Mouse (Mus musculus) forebrain, postnatal 0 days (tissue): ENCODE measurements around the gene Sash1. TPM values are rescaled to one million over a fixed set of nuclear protein-coding genes. Genes with fewer than 3 reads are reported as not detected.

Experiments
- ATAC-seq: fragments of 200-750 bp; cut with Nextera tagmentation; 2 replicates; pipeline ENCODE4 v1.8.0; 2017; ENCODE audit warnings: mild to moderate bottlenecking, moderate library complexity
- DNase-seq: peaks from one replicate; pipeline ENCODE4 v3.0.0-alpha.2; 2015
- H3K27ac ChIP-seq: fragments of 300-500 bp; sonication (generic); 2 replicates; pipeline ENCODE4 v1.5.1; 2014; ENCODE audit warnings: low read depth, mild to moderate bottlenecking, antibody characterized with exemption, low read length, moderate library complexity, mixed read lengths
- H3K27me3 ChIP-seq: fragments of 300-500 bp; sonication (generic); 2 replicates; pipeline ENCODE4 v1.6.1; 2014; ENCODE audit warnings: mild to moderate bottlenecking, low read length, mixed read lengths; ENCODE audit not compliant: insufficient read depth
- H3K36me3 ChIP-seq: fragments of 300-500 bp; sonication (generic); 2 replicates; pipeline ENCODE4 v1.6.1; 2014; ENCODE audit warnings: mild to moderate bottlenecking, moderate library complexity; ENCODE audit not compliant: insufficient read depth
- H3K4me1 ChIP-seq: fragments of 300-500 bp; sonication (generic); 2 replicates; pipeline ENCODE4 v1.6.1; 2014; ENCODE audit warnings: antibody characterized with exemption; ENCODE audit not compliant: insufficient read depth
- H3K4me2 ChIP-seq: fragments of 300-500 bp; sonication (generic); 2 replicates; pipeline ENCODE4 v1.6.1; 2014; ENCODE audit warnings: low read depth, mild to moderate bottlenecking, moderate library complexity
- H3K4me3 ChIP-seq: fragments of 300-500 bp; sonication (generic); 2 replicates; pipeline ENCODE4 v1.5.1; 2014; ENCODE audit warnings: low read depth, low read length, mixed read lengths
- H3K9ac ChIP-seq: fragments of 300-500 bp; sonication (generic); 2 replicates; pipeline ENCODE4 v1.6.1; 2014; ENCODE audit warnings: mild to moderate bottlenecking
- H3K9me3 ChIP-seq: fragments of 300-500 bp; sonication (generic); 2 replicates; pipeline ENCODE4 v1.6.1; 2016; ENCODE audit warnings: low read length
- CTCF ChIP-seq: sonication (generic); IDR thresholded peaks from 2 replicates; pipeline ENCODE4 v1.5.1; 2016; ENCODE audit warnings: antibody characterized with exemption, control low read depth, low read depth
- WGBS: fragments of 180-500 bp; shearing (Covaris S2); extraction: QIAGEN DNeasy Blood & Tissue Kit; methylation state at CpG from one replicate; pipeline ENCODE4 v1.1.7; 2014; 5-methylcytosine and 5-hydroxymethylcytosine counted together
- polyA plus RNA-seq: library from polyadenylated mRNA; unstranded; fragments of >200 nt; fragmentation: Nextera tagmentation; extraction: Ambion mirVana; gene quantifications from 2 replicates; pipeline ENCODE4 v1.2.1, GENCODE M21; 2015
- total RNA-seq: library from RNA; depleted of rRNA; stranded (reverse); fragments of >200 nt; gene quantifications from 2 replicates; pipeline ENCODE4 v1.2.3, GENCODE M21; 2014

Gene Sash1
- total and polyA plus RNA-seq, 2 experiments from 2014 or later = 3.6 to 33.3 TPM

DNA sequence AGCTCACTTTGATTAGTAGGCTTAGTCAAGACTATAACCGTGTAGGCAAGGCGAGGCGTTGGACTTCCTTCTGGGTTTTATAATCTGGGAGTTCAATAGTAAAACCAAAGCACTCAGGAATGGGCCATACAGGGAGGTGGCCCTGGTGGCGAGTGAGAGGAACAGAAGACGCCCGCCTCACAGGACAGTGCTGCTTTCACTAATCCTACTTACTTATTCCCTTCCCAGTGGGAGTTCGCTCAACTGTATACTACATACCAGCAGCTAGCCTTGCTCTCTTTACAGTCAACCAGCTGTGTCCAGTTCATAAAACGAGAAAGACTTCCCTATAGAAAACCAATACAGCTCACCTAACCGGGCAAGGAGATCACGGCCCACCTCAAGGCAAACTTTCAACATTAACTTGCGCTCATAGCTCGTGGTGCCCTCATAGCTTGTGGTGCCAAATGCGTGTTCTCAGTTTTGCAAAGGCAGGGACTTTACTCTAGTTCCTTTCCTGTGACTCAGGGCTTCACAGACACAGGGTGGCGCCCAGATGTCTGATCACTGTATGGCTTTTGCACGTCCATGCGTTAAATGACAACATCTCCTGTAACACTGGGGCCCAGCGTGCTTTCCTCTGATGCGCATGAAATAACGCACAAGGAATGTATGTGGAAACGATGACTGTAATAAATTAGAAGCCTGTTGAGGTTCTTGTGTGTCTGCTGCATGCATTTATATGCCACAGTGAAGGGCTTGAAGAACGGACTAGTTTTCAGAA is 138.2 kb downstream of the Sash1 start:
- Histone ChIP-seq H3K4me2 (no peak overlapping the region), H3K27ac (no peak overlapping the region), H3K9me3 (no peaks in the 10 kb centered on the region), H3K4me3 (no peak overlapping the region), H3K27me3 (no peaks in the 10 kb centered on the region), H3K4me1 (no peaks in the 10 kb centered on the region), H3K9ac (no peak overlapping the region), H3K36me3 (no peaks in the 10 kb centered on the region)
- ATAC-seq = no peak
- no peak for TF ChIP-seq CTCF
- WGBS = 74% methylated on average over 21 of the region's 21 CpGs
- no peak for DNase-seq

DNA sequence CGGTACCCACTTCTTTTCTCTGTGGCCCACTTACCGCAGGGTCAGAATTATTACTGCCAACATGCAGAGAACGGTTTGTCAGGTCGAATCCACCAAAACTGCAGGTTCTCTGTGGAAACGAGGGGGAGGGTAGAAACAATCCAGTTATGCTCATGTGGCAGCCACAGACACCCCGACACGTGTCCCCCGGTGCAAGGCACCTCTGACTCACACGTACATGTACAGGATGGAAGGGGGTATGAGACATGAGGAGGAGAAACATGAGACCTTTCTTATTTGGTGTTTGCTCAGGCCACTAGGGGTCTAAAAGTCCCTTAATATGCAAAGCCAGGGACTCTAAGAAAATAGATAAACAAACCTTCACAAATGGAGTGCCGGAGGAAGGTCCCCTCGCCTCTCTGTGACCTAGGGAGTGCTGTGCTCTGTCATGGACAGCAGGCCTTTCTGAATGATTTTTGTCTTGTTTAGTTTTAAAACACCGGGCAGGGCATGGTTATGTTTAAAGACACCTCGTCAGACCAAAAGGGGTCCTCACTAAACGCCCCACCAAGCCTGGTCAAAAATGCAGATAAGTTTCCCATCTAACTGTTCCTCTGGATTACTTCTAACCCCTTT is 139.7 kb downstream of the Sash1 start:
- Histone ChIP-seq H3K9ac (no peak overlapping the region), H3K9me3 (no peaks in the 10 kb centered on the region), H3K4me2 (no peak overlapping the region), H3K4me1 (no peaks in the 10 kb centered on the region), H3K27me3 (no peaks in the 10 kb centered on the region), H3K36me3 (no peaks in the 10 kb centered on the region), H3K4me3 (no peak overlapping the region), H3K27ac (no peak overlapping the region)
- ATAC-seq (no peak), DNase-seq (no peak)
- WGBS = 82% methylated on average over 14 of the region's 14 CpGs
- no peak for TF ChIP-seq CTCF

DNA sequence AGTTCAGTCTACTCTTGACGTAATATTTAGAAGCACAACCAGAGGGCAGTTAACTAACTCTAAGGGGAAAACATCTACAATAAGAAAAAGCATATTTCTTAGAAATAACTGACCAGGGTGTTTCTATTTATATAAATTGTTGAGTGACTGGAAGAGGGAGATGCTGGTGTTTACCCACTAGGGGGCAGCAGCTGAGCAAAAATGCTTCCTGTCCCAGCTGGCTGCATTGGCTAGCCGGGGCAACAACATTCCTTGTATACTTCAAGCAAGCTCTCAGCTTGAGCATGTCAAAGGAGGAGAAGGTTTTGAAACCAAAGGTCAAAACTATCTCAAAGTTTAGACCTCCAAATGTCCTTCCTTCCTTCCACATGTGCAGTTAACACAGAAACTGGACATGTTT is 143.0 kb downstream of the Sash1 start:
- Histone ChIP-seq H3K4me2 (no peak overlapping the region), H3K36me3 (peaks cover 3% of the 10 kb centered on the region), H3K9ac (no peak overlapping the region), H3K4me3 (no peak overlapping the region), H3K27me3 (no peaks in the 10 kb centered on the region), H3K4me1 (no peaks in the 10 kb centered on the region), H3K9me3 (no peaks in the 10 kb centered on the region), H3K27ac (no peak overlapping the region)
- peak; percentile 83 for TF ChIP-seq CTCF
- 41% methylated on average over 2 of the region's 2 CpGs for WGBS
- DNase-seq = peak; percentile 82
- peak; percentile 77; the same call in 1 of the 2 replicates for ATAC-seq

DNA sequence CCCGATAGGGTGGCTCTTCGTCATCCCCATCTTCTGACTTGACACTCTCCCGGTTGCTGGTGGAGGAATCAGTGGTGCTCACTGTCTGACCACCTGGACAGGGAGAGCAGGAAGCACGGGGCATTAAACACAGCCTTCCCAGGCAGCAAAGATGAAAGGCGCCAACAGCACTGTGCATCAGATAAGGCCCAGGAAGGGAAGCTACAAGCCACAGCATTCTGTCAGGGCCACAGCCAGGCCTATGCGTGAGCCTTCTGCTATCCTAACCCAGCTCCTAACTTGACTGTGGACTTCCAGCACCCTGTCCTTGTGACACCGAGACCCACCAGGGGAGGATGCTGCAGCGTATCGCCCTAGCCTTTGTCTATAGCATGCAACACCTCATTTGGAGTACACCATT is 144.4 kb downstream of the Sash1 start:
- Histone ChIP-seq H3K27ac (no peak overlapping the region), H3K27me3 (no peaks in the 10 kb centered on the region), H3K4me1 (no peaks in the 10 kb centered on the region), H3K9me3 (no peaks in the 10 kb centered on the region), H3K4me2 (no peak overlapping the region), H3K9ac (no peak overlapping the region), H3K4me3 (no peak overlapping the region), H3K36me3 (peaks cover 3% of the 10 kb centered on the region)
- DNase-seq (no peak), ATAC-seq (no peak)
- no peak for TF ChIP-seq CTCF
- WGBS = 93% methylated on average over 9 of the region's 9 CpGs

DNA sequence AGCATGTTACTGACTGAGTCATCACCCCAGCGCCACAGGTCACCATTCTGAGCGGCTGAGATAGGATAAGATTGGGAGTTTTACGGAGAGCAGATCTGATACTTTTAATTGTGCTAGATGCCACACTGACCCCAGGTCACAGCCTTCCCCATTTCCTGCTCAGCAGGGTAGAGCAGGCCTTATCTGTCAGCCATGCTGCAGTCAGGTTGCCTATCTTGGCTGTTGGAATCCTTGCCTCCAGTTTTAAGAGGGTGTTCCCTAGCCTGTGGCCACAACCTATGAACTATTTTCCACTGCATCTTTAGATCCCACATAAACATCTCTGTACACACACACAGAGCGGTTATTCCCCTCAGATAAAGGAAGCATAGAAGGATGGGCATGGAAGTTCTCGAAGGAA is 145.1 kb downstream of the Sash1 start:
- H3K27me3 ChIP-seq = no peaks in the 10 kb centered on the region
- 93% methylated on average over 5 of the region's 5 CpGs for WGBS

DNA sequence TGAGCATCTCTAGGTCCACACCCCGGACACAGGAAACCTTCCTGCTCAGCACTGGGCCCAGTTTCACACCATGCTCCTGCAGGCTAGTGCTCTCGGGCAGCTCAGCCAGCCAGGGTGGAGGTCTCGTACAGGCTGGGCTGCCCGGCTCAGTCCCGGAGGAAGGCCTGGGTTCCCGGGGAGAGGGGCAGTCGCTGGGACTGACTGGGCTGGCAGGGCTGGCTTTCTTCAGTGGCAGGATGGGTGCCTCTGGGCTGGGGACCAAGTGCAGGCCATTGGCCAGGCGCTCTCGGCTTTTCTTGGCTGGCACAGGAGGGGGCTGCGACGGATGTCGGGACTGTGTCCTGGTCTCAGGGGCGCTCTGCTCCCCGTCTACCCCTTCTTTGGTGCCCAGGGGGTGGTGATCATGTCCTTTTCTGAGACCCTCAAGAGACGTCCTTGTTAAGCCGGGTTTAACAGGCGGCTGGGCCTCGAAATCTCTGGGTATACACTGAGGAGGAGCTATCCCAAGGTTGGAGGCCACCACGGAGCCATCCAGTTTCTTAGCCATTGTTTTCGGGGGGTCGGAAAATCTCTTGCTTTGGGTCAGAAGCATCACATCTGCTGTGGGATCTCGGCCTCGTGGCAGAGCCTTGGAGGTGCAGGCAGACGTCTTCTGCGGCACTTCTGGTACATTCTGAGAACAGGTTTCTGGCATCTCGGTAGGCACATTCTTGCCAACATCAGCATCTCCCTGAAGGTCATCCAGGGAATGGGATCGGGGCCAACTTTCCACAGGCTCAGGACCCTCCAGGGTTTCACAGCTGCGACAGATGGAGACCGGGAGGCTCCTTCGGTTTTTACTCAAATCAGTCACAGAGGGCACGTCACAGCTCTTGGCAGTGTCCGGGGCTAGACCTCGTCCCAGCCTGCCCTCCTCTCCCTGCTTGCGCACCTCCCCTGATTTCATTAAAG is 156.2 kb downstream of the Sash1 start:
- H3K27me3 ChIP-seq = no peaks in the 10 kb centered on the region
- ATAC-seq (peak; percentile 38; the same call in 1 of the 2 replicates), DNase-seq (no peak)
- H3K9me3 ChIP-seq = no peaks in the 10 kb centered on the region
- no peaks in the 10 kb centered on the region for H3K4me1 ChIP-seq
- H3K4me2 ChIP-seq = no peak overlapping the region
- TF ChIP-seq CTCF = no peak
- H3K4me3 ChIP-seq = no peak overlapping the region
- 85% methylated on average over 34 of the region's 34 CpGs for WGBS
- H3K27ac ChIP-seq = no peak overlapping the region
- H3K9ac ChIP-seq = no peak overlapping the region
- peaks cover 11% of the 10 kb centered on the region for H3K36me3 ChIP-seq

More for the DNA sequence above, 145.1 kb downstream of the Sash1 start:
- Histone ChIP-seq H3K36me3 (peaks cover 3% of the 10 kb centered on the region), H3K27ac (no peak overlapping the region), H3K4me1 (no peaks in the 10 kb centered on the region), H3K4me3 (no peak overlapping the region), H3K4me2 (no peak overlapping the region), H3K9me3 (no peaks in the 10 kb centered on the region), H3K9ac (no peak overlapping the region)
- DNase-seq = no peak
- no peak for ATAC-seq
- no peak for TF ChIP-seq CTCF
